Mouse (Mus musculus) kidney, adult 2 months (tissue): ENCODE data around the gene Ncaph2. TPM values are rescaled to one million over a fixed set of nuclear protein-coding genes. Genes with fewer than 3 reads are reported as not detected.

Experiments used
- DNase-seq: peaks from one replicate; pipeline ENCODE4 v3.0.0; 2021
- H3K27ac ChIP-seq: fragments of 200-500 bp; 2 replicates; pipeline ENCODE4 v1.5.1; 2012; ENCODE audit warnings: low read depth, low read length, control low read depth, inconsistent platforms; ENCODE audit not compliant: insufficient read depth
- H3K27me3 ChIP-seq: fragments of 200-500 bp; replicated peaks from 2 replicates; pipeline ENCODE4 v1.6.1; 2012; ENCODE audit warnings: mild to moderate bottlenecking, moderate library complexity, low read length, inconsistent platforms; ENCODE audit not compliant: control insufficient read depth, insufficient read depth
- H3K36me3 ChIP-seq: fragments of 200-500 bp; 2 replicates; pipeline ENCODE4 v1.6.1; 2012; ENCODE audit warnings: mild to moderate bottlenecking, moderate library complexity, low read length, inconsistent platforms; ENCODE audit not compliant: control insufficient read depth, insufficient read depth
- H3K4me1 ChIP-seq: fragments of 200-500 bp; 2 replicates; pipeline ENCODE4 v1.6.1; 2011; ENCODE audit warnings: low read length; ENCODE audit not compliant: control insufficient read depth, insufficient read depth
- H3K4me3 ChIP-seq: fragments of 200-500 bp; 2 replicates; pipeline ENCODE4 v1.5.1; 2011; ENCODE audit warnings: mild to moderate bottlenecking, low read depth, low read length, control low read depth; ENCODE audit not compliant: insufficient read depth
- CTCF ChIP-seq: fragments of 200-500 bp; conservative IDR thresholded peaks from 2 replicates; pipeline ENCODE4 v1.5.1; 2011; ENCODE audit warnings: low read depth, mild to moderate bottlenecking, control low read depth, low read length, moderate library complexity, mixed read lengths; ENCODE audit not compliant: insufficient read depth, insufficient read length
- POLR2A ChIP-seq: fragments of 200-500 bp; IDR thresholded peaks from one replicate; pipeline ENCODE4 v1.6.1; 2011; ENCODE audit warnings: low read depth, low read length, control low read depth
- WGBS: fragments of 180-500 bp; shearing (Covaris S2); methylation state at CpG from one replicate; pipeline ENCODE4 v1.1.7; 2018; 5-methylcytosine and 5-hydroxymethylcytosine counted together
- polyA plus RNA-seq: library from polyadenylated mRNA; depleted of rRNA; stranded (reverse); fragments of >200 nt; gene quantifications from 2 replicates; pipeline ENCODE4 v1.2.3, GENCODE M21; 2012

Gene Ncaph2
- polyA plus RNA-seq, 1 experiment: 111 TPM

GRCm38 (mm10) chr15:89323656-89324055 lies 31.9 kb upstream of the Ncaph2 start:
- Histone ChIP-seq H3K4me3 (no peak overlapping the region), H3K4me1 (no peaks in the 10 kb centered on the region; the same call in 1 of the 2 replicates), H3K27me3 (no peaks in the 10 kb centered on the region), H3K27ac (no peak overlapping the region), H3K36me3 (no peaks in the 10 kb centered on the region)
- no peak for DNase-seq
- TF ChIP-seq CTCF (no peak), POLR2A (no peak)
- 86% methylated on average over 4 of the region's 4 CpGs for WGBS

GRCm38 (mm10) chr15:89326441-89326840 lies 29.1 kb upstream of the Ncaph2 start:
- no peaks in the 10 kb centered on the region for H3K27me3 ChIP-seq
- DNase-seq: peak; percentile 90
- no peak for TF ChIP-seq CTCF
- no peak for TF ChIP-seq POLR2A
- 36% methylated on average over 5 of the region's 5 CpGs for WGBS
- no peak overlapping the region for H3K4me3 ChIP-seq
- H3K36me3 ChIP-seq: no peaks in the 10 kb centered on the region
- H3K4me1 ChIP-seq: no peaks in the 10 kb centered on the region; the same call in 1 of the 2 replicates
- H3K27ac ChIP-seq: peak overlapping the region; percentile 42; the same call in 1 of the 2 replicates

GRCm38 (mm10) chr15:89334271-89334670 lies 21.2 kb upstream of the Ncaph2 start, which contains the start of gene Miox:
Gene Miox, plus strand, starts transcription at chr15:89334398.
- Histone ChIP-seq H3K4me3 (peak within 1 kb of the TSS; percentile 54), H3K36me3 (peaks cover 11% of the 10 kb centered on the region; the same call in 1 of the 2 replicates), H3K4me1 (peaks cover 4% of the 10 kb centered on the region; the same call in 1 of the 2 replicates), H3K27ac (peak within 1 kb of the TSS; percentile 77), H3K27me3 (no peaks in the 10 kb centered on the region)
- 59% methylated on average over 7 of the region's 7 CpGs for WGBS
- TF ChIP-seq POLR2A (peak; percentile 97), CTCF (no peak)
- peak; percentile 93 for DNase-seq

- TF ChIP-seq POLR2A (peak; percentile 16), CTCF (no peak)
- peak; percentile 56 for DNase-seq
- Histone ChIP-seq H3K27me3 (no peaks in the 10 kb centered on the region), H3K4me1 (peaks cover 4% of the 10 kb centered on the region; the same call in 1 of the 2 replicates), H3K27ac (peak overlapping the region; percentile 77), H3K4me3 (peak overlapping the region; percentile 54), H3K36me3 (peaks cover 11% of the 10 kb centered on the region; the same call in 1 of the 2 replicates)
- WGBS: 52% methylated on average over 17 of the region's 17 CpGs
Measured at GRCm38 (mm10) chr15:89334774-89335537, 20.6 kb upstream of the Ncaph2 start.

- H3K4me1 ChIP-seq: peaks cover 4% of the 10 kb centered on the region; the same call in 1 of the 2 replicates
- H3K4me3 ChIP-seq: peak overlapping the region; percentile 54
- H3K36me3 ChIP-seq: peaks cover 11% of the 10 kb centered on the region; the same call in 1 of the 2 replicates
- peak; percentile 49 for DNase-seq
- peak; percentile 64 for TF ChIP-seq POLR2A
- TF ChIP-seq CTCF: no peak
- WGBS: 60% methylated on average over 14 of the region's 14 CpGs
- no peaks in the 10 kb centered on the region for H3K27me3 ChIP-seq
- H3K27ac ChIP-seq: peak overlapping the region; percentile 77
Measured at GRCm38 (mm10) chr15:89336422-89336821, 19.1 kb upstream of the Ncaph2 start.

- Histone ChIP-seq H3K27me3 (no peaks in the 10 kb centered on the region), H3K4me1 (no peaks in the 10 kb centered on the region; the same call in 1 of the 2 replicates), H3K4me3 (no peak overlapping the region), H3K36me3 (peaks cover 11% of the 10 kb centered on the region; the same call in 1 of the 2 replicates), H3K27ac (no peak overlapping the region)
- no peak for DNase-seq
- 73% methylated on average over 2 of the region's 2 CpGs for WGBS
- TF ChIP-seq CTCF (no peak), POLR2A (no peak)
Measured at GRCm38 (mm10) chr15:89339696-89340095, 15.8 kb upstream of the Ncaph2 start.

GRCm38 (mm10) chr15:89340136-89340535 lies 15.4 kb upstream of the Ncaph2 start:
- DNase-seq: no peak
- Histone ChIP-seq H3K4me3 (no peak overlapping the region), H3K36me3 (peaks cover 11% of the 10 kb centered on the region; the same call in 1 of the 2 replicates), H3K27ac (no peak overlapping the region), H3K4me1 (no peaks in the 10 kb centered on the region; the same call in 1 of the 2 replicates), H3K27me3 (no peaks in the 10 kb centered on the region)
- 59% methylated on average over 3 of the region's 3 CpGs for WGBS
- no peak for TF ChIP-seq POLR2A
- no peak for TF ChIP-seq CTCF
